Mouse (Mus musculus): ENCODE data around the gene Dlgap1. TPM values are rescaled to one million over a fixed set of nuclear protein-coding genes. Genes with fewer than 3 reads are reported as not detected.

Dlgap1 gene
- polyA plus RNA-seq, 1 experiment from 2014 or later = not detected

GRCm38 (mm10) chr17:70664484-70665040 is 695.7 kb downstream of the Dlgap1 start:
- Histone ChIP-seq H3K36me3 (ENCODE audit: inconsistent target) (no peaks in the 10 kb centered on the region), H3K27ac (no peak overlapping the region), H3K79me2 (ENCODE audit: inconsistent target) (no peaks in the 10 kb centered on the region), H3K4me3 (ENCODE audit: inconsistent target) (no peak overlapping the region)

DNA sequence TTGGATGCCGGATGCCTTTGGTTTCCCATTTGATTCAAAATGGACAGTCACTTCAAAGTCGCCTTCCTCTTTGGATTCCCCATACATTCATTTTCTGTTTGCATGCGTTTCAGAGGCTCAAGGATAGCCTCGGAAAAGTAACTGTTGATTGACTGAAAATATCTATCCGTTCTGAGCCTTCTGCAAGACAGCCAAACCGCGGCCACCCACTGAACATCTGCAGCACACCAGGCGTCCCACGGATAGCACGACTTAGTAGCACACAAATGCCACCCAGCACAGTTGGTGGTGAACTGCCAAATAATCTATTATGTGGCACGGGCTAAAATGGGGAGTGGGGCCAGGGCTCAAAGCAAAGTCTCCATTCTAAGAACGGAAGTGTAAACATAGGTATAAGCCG is 705.1 kb downstream of the Dlgap1 start:
- Histone ChIP-seq H3K79me2 (ENCODE audit: inconsistent target) (no peaks in the 10 kb centered on the region), H3K4me3 (ENCODE audit: inconsistent target) (no peak overlapping the region), H3K27ac (no peak overlapping the region), H3K36me3 (ENCODE audit: inconsistent target) (no peaks in the 10 kb centered on the region)
- 90% methylated on average over 13 of the region's 13 CpGs for WGBS (ENCODE audit: missing documents)

DNA sequence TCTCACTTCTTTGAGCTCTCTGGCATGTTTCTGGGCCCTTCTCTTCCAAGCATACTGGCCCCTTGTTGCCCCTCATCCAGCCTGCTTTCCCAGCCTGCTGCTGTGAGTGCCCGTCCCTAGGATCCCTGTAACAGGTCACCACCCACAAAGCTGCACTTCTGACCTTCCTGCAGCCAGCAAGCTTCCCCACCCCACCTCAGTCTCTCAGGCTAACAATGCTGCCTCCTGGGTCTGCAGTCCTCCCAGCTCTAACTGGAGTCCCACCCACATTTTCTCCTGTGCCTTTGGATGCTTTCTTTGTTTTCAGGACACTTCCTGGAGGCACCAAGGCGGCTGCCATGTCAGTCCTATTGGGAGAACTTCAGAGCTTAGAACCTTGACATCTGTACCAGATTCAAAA is 707.6 kb downstream of the Dlgap1 start:
- no peak overlapping the region for H3K4me3 ChIP-seq (ENCODE audit: inconsistent target)
- H3K27ac ChIP-seq = no peak overlapping the region
- WGBS (ENCODE audit: missing documents) = 78% methylated on average over 2 of the region's 2 CpGs
- H3K36me3 ChIP-seq (ENCODE audit: inconsistent target) = no peaks in the 10 kb centered on the region
- no peaks in the 10 kb centered on the region for H3K79me2 ChIP-seq (ENCODE audit: inconsistent target)

- no peak overlapping the region for H3K4me3 ChIP-seq (ENCODE audit: inconsistent target)
- 16% methylated on average over 15 of the region's 15 CpGs for WGBS (ENCODE audit: missing documents)
These were observed 714.8 kb downstream of the Dlgap1 start for GRCm38 (mm10) chr17:70683561-70684167.

GRCm38 (mm10) chr17:70690174-70690573 is 721.3 kb downstream of the Dlgap1 start:
- Histone ChIP-seq H3K79me2 (ENCODE audit: inconsistent target) (no peaks in the 10 kb centered on the region), H3K27ac (no peak overlapping the region), H3K36me3 (ENCODE audit: inconsistent target) (no peaks in the 10 kb centered on the region), H3K4me3 (ENCODE audit: inconsistent target) (no peak overlapping the region)
- 96% methylated on average over 6 of the region's 6 CpGs for WGBS (ENCODE audit: missing documents)

More at GRCm38 (mm10) chr17:70683561-70684167, 714.8 kb downstream of the Dlgap1 start:
- Histone ChIP-seq H3K27ac (no peak overlapping the region), H3K79me2 (ENCODE audit: inconsistent target) (no peaks in the 10 kb centered on the region), H3K36me3 (ENCODE audit: inconsistent target) (no peaks in the 10 kb centered on the region)

GRCm38 (mm10) chr17:70690598-70690997 is 721.7 kb downstream of the Dlgap1 start:
- H3K79me2 ChIP-seq (ENCODE audit: inconsistent target) = no peaks in the 10 kb centered on the region
- no peak overlapping the region for H3K27ac ChIP-seq
- H3K4me3 ChIP-seq (ENCODE audit: inconsistent target) = no peak overlapping the region
- H3K36me3 ChIP-seq (ENCODE audit: inconsistent target) = no peaks in the 10 kb centered on the region
- 87% methylated on average over 8 of the region's 8 CpGs for WGBS (ENCODE audit: missing documents)

GRCm38 (mm10) chr17:70706976-70707818 is 738.3 kb downstream of the Dlgap1 start:
- Histone ChIP-seq H3K36me3 (ENCODE audit: inconsistent target) (no peaks in the 10 kb centered on the region), H3K27ac (no peak overlapping the region), H3K79me2 (ENCODE audit: inconsistent target) (no peaks in the 10 kb centered on the region), H3K4me3 (ENCODE audit: inconsistent target) (no peak overlapping the region)
- WGBS (ENCODE audit: missing documents) = 11% methylated on average over 28 of the region's 28 CpGs

- H3K36me3 ChIP-seq (ENCODE audit: inconsistent target) = no peaks in the 10 kb centered on the region
- 56% methylated on average over 6 of the region's 6 CpGs for WGBS (ENCODE audit: missing documents)
These were observed 738.9 kb downstream of the Dlgap1 start for GRCm38 (mm10) chr17:70707819-70708140.

DNA sequence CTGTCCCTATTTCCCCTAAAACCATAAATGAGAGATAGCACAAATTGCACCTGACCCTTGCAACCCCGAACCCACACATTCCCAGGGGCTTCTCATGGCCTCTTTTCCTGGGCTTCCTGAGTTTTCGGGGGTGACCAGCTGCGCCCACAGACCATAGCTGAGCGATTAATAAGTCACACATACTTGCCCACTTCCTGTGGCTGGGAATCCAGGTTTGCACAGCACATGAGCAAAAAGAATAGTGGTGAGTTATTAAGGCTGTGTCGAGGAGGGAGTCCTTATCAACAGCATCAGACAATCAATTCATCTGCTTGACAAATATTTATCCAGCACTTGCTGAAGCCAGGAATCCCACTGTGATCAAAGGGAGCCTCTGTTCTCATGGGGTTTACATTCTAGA is 740.7 kb downstream of the Dlgap1 start:
- no peak overlapping the region for H3K4me3 ChIP-seq (ENCODE audit: inconsistent target)
- H3K27ac ChIP-seq = no peak overlapping the region
- WGBS (ENCODE audit: missing documents) = 25% methylated on average over 5 of the region's 5 CpGs
- no peaks in the 10 kb centered on the region for H3K79me2 ChIP-seq (ENCODE audit: inconsistent target)
- H3K36me3 ChIP-seq (ENCODE audit: inconsistent target) = no peaks in the 10 kb centered on the region

More at GRCm38 (mm10) chr17:70707819-70708140, 738.9 kb downstream of the Dlgap1 start:
- Histone ChIP-seq H3K4me3 (ENCODE audit: inconsistent target) (no peak overlapping the region), H3K79me2 (ENCODE audit: inconsistent target) (no peaks in the 10 kb centered on the region), H3K27ac (no peak overlapping the region)

GRCm38 (mm10) chr17:70713470-70713869 is 744.6 kb downstream of the Dlgap1 start:
- H3K79me2 ChIP-seq (ENCODE audit: inconsistent target) = no peaks in the 10 kb centered on the region
- no peak overlapping the region for H3K27ac ChIP-seq
- H3K36me3 ChIP-seq (ENCODE audit: inconsistent target) = no peaks in the 10 kb centered on the region
- 87% methylated on average over 10 of the region's 10 CpGs for WGBS (ENCODE audit: missing documents)
- no peak overlapping the region for H3K4me3 ChIP-seq (ENCODE audit: inconsistent target)

- Histone ChIP-seq H3K4me3 (ENCODE audit: inconsistent target) (no peak overlapping the region), H3K79me2 (ENCODE audit: inconsistent target) (no peaks in the 10 kb centered on the region), H3K36me3 (ENCODE audit: inconsistent target) (no peaks in the 10 kb centered on the region), H3K27ac (peak overlapping the region; percentile 48)
- 49% methylated on average over 9 of the region's 11 CpGs for WGBS (ENCODE audit: missing documents)
These were observed 750.9 kb downstream of the Dlgap1 start for GRCm38 (mm10) chr17:70719684-70720324.

- H3K36me3 ChIP-seq (ENCODE audit: inconsistent target) = no peaks in the 10 kb centered on the region
- no peak overlapping the region for H3K4me3 ChIP-seq (ENCODE audit: inconsistent target)
- no peaks in the 10 kb centered on the region for H3K79me2 ChIP-seq (ENCODE audit: inconsistent target)
- H3K27ac ChIP-seq = peak overlapping the region; percentile 48; the same call in 1 of the 2 replicates
- 58% methylated on average over 8 of the region's 8 CpGs for whole genome bisulfite sequencing (ENCODE audit: missing documents)
These were observed 751.9 kb downstream of the Dlgap1 start for GRCm38 (mm10) chr17:70720766-70721165.

DNA sequence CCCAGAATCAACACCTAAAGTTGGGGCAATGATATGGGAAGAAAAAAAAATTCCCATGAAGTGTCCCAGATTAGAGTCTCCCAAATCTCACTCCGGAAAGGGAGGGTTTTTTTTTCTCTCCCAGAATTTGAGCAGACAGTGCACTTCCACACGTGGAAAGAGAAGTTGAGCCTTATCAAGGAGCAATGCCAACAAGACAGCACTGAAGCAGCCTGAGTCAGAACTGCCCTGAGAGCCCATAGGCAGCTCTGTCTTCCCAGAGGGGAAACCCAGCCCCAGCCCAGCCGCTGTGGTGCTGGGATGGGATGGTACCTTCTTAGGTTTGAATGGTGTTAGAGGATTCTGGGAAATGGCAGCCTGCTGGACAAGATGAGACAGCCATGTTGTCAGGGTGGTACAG is 753.3 kb downstream of the Dlgap1 start:
- Histone ChIP-seq H3K36me3 (ENCODE audit: inconsistent target) (no peaks in the 10 kb centered on the region), H3K27ac (no peak overlapping the region), H3K4me3 (ENCODE audit: inconsistent target) (no peak overlapping the region), H3K79me2 (ENCODE audit: inconsistent target) (no peaks in the 10 kb centered on the region)
- WGBS (ENCODE audit: missing documents) = 68% methylated on average over 3 of the region's 3 CpGs

DNA sequence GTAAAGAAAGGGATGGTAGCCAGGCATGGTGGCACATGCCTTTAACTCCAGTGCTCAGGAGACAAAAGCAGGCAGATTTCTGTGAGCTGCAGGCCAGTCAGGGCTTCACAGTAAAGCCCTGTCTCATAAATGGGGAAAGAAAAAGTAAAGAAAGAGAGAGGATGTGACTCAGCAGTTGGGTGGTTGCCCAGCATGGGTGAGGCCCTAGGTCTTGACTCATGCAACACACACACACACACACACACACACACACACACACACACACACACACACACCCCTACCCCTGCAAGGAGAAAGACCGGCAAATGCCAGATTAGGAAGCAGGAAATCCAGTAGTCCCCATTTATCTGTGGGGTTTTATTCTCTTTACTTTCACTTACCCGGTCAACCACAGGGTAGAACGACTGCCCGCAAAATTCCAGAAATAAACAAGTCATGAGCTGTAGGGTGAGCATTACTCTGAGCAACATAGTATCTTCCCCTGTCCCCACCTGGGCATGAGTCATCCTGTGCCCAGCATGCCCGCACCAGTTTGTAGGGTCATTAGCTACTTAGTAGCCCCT is 759.9 kb downstream of the Dlgap1 start:
- no peaks in the 10 kb centered on the region for H3K36me3 ChIP-seq (ENCODE audit: inconsistent target)
- H3K4me3 ChIP-seq (ENCODE audit: inconsistent target) = no peak overlapping the region
- no peaks in the 10 kb centered on the region for H3K79me2 ChIP-seq (ENCODE audit: inconsistent target)
- 8% methylated on average over 5 of the region's 5 CpGs for WGBS (ENCODE audit: missing documents)
- H3K27ac ChIP-seq = peak overlapping the region; percentile 83

Data from macrophage (primary cell).